Mouse (Mus musculus) C2C12 (cell line): ENCODE measurements around the gene Rex1bd.

Experiments used
- CTCF ChIP-seq: IDR thresholded peaks from one replicate; pipeline ENCODE4 v1.5.1; 2011; ENCODE audit not compliant: control insufficient read depth, insufficient read depth, insufficient read length
- FOSL1 ChIP-seq: IDR thresholded peaks from one replicate; pipeline ENCODE4 v1.8.0; 2011; ENCODE audit warnings: mild to moderate bottlenecking, low read length; ENCODE audit not compliant: poor library complexity, insufficient read depth, severe bottlenecking
- MAX ChIP-seq: IDR thresholded peaks from one replicate; pipeline ENCODE4 v1.6.1; 2011; ENCODE audit warnings: mild to moderate bottlenecking, control low read depth
- MYOD1 ChIP-seq: IDR thresholded peaks from one replicate; pipeline ENCODE4 v1.6.1; 2011; ENCODE audit warnings: low read depth; ENCODE audit not compliant: control insufficient read depth, insufficient read length
- MYOG ChIP-seq: IDR thresholded peaks from one replicate; pipeline ENCODE4 v1.6.1; 2011; ENCODE audit not compliant: control insufficient read depth, insufficient read length; ENCODE audit errors: extremely low read depth
- USF1 ChIP-seq: IDR thresholded peaks from one replicate; pipeline ENCODE4 v1.6.1; 2011; ENCODE audit warnings: low read depth, mild to moderate bottlenecking, control low read depth, moderate library complexity

- TF ChIP-seq MAX (no peak), USF1 (no peak), CTCF (no peak), FOSL1 (no peak), MYOG (no peak), MYOD1 (no peak)
These were observed 48.7 kb downstream of the Rex1bd start for GRCm38 (mm10) chr8:70457882-70458281.
